ENCODE assay signal across 9 mouse cellular contexts in genomic region chr15:6435773-6436172, GRCm38 (mm10). TPM values are rescaled to one million over a fixed set of nuclear protein-coding genes. Genes with fewer than 3 reads are reported as not detected.
A peak's percentile ranks its signal among the peaks of the same experiment; 100 is the strongest.
DNase-seq lines count a peak whose midpoint lies in the region; ATAC-seq and TF ChIP-seq lines count a peak whose summit lies in the region.
"Had no signal": no experiment of that assay in that cellular context is flagged by ENCODE, and none has a peak within 500 bp of the region (broad histone marks: within the 10 kb centered on the region; RNA-seq: fewer than 3 reads in every experiment).

No protein-coding gene starts in this region.

- H3K27me3 ChIP-seq in testis, adult 2 months (ENCODE audit: control insufficient read depth, insufficient read depth, low read length): no peaks in the 10 kb centered on the region

- peak; percentile 18; the same call in 1 of the 2 replicates for TF ChIP-seq CTCF in testis, adult 2 months (IDR thresholded peaks at IDR 0.05; ENCODE audit: control insufficient read depth, insufficient read depth, insufficient replicate concordance, low read depth, low read length)

- no peak overlapping the region for H3K4me3 ChIP-seq in testis, adult 2 months (ENCODE audit: control insufficient read depth, low read depth, low read length)

- no peaks in the 10 kb centered on the region for H3K36me3 ChIP-seq in testis, adult 2 months (ENCODE audit: control insufficient read depth, insufficient read depth, low read length)

- no peak for DNase-seq in frontal cortex, postnatal 10 days (ENCODE audit: low spot score in 2 of 2)
- DNase-seq in testis, postnatal 14 days (ENCODE audit: low spot score): no peak
- peak; percentile 67 for DNase-seq in kidney, postnatal 10 days
- DNase-seq in mesoderm, embryonic 11.5 days (ENCODE audit: low read depth, low spot score): peak; percentile 23

- 0 out of 2 replicates have a peak, but pooled peaks have one; percentile 59 for ATAC-seq in frontal cortex, adult (ENCODE audit: low TSS enrichment)
- ATAC-seq in common myeloid progenitor, adult 5-6 weeks (replicated peaks; ENCODE audit: low read depth, poor library complexity, severe bottlenecking): peak; percentile 84
- no peak for ATAC-seq in inflammation-experienced regulatory T-cells, adult 6 months

- no peak overlapping the region for H3K27ac ChIP-seq in testis, adult 2 months (ENCODE audit: control insufficient read depth, insufficient read depth, low read depth, low read length)

- H3K4me1 ChIP-seq in testis, adult 2 months (ENCODE audit: control insufficient read depth, insufficient read depth, low read length): no peaks in the 10 kb centered on the region

- TF ChIP-seq POLR2A in testis, adult 2 months (IDR thresholded peaks at IDR 0.05; ENCODE audit: control insufficient read depth, low read depth, low read length): no peak

RNA-seq across cellular contexts. Expression of gene C9, which starts 9.4 kb away (rescaled TPM):
- not detected in 2 replicates for polyA plus RNA-seq in testis, adult 2 months (2012; rRNA removed)
- total RNA-seq in common myeloid progenitor, adult 5-6 weeks (2017): not detected in 2 replicates
- not detected for polyA plus RNA-seq in inflammation-experienced regulatory T-cells, adult 6 months (2017; shearing (Covaris generic))
- total RNA-seq: layer of hippocampus, postnatal 14 days had no signal

Comparison
In these comparisons a context has a peak if more than half of its experiments do, and no peak if none do; other contexts are left out.
1. DNase-seq: peak in kidney, postnatal 10 days (single experiment) and mesoderm, embryonic 11.5 days (single experiment); none in frontal cortex, postnatal 10 days (0 of 2) and testis, postnatal 14 days (single experiment).